Mouse (Mus musculus) C2C12 (cell line): ENCODE results near the gene Samd5.

Source experiments
- CEBPB ChIP-seq: IDR thresholded peaks from one replicate; pipeline ENCODE4 v1.6.1; 2011; ENCODE audit warnings: low read depth, mild to moderate bottlenecking, control low read depth, moderate library complexity
- CTCF ChIP-seq: IDR thresholded peaks from one replicate; pipeline ENCODE4 v1.5.1; 2011; ENCODE audit not compliant: control insufficient read depth, insufficient read depth, insufficient read length
- USF1 ChIP-seq: IDR thresholded peaks from one replicate; pipeline ENCODE4 v1.6.1; 2011; ENCODE audit warnings: low read depth, mild to moderate bottlenecking, control low read depth, moderate library complexity

- TF ChIP-seq CTCF: no peak
- no peak for TF ChIP-seq CEBPB
- TF ChIP-seq USF1: no peak
Observed at GRCm38 (mm10) chr10:9625356-9625755, 49.7 kb downstream of the Samd5 start.
